Mouse (Mus musculus) kidney, adult 2 months (tissue): Measurements from ENCODE around the gene Dicer1.

ENCODE experiments used
- CTCF ChIP-seq: fragments of 200-500 bp; conservative IDR thresholded peaks from 2 replicates; pipeline ENCODE4 v1.5.1; 2011; ENCODE audit warnings: low read depth, mild to moderate bottlenecking, control low read depth, low read length, moderate library complexity, mixed read lengths; ENCODE audit not compliant: insufficient read depth, insufficient read length
- POLR2A ChIP-seq: fragments of 200-500 bp; IDR thresholded peaks from one replicate; pipeline ENCODE4 v1.6.1; 2011; ENCODE audit warnings: low read depth, low read length, control low read depth

DNA sequence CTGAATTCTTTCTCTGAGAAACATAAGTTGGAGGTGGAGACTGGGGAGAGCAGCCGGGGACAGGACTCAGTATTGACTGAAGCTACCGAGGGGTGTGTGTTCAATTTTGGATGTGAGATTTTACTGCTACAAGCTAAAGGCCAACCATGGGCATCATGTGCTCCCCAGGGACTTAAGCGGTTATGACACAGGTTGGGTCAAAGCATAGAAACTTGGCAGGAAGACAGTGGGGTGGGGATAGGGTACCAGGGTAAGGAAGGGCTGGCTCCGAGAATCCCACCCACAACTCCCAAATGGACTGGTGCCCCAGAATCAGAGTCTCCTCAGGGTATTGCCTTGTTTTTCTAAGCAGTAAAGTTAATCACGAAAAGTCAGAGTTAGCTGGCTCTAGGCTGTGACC is 13.4 kb upstream of the Dicer1 start:
- TF ChIP-seq POLR2A (no peak), CTCF (no peak)
